Comparison of ENCODE assay signal across 22 mouse cellular contexts in genomic region chr4:95340926-95341325, GRCm38 (mm10).
"Had no signal": no experiment of that assay in that cellular context is flagged by ENCODE, and none has a peak within 500 bp of the region (broad histone marks: within the 10 kb centered on the region; RNA-seq: fewer than 3 reads in every experiment).

No protein-coding gene starts in this region.

- DNase-seq: kidney, adult 2 months; kidney, postnatal 25 days; left cerebral cortex, postnatal 4 days; liver, postnatal 0 days; lung, postnatal 14 days; lung, postnatal 4 days; midbrain, embryonic 14.5 days; right cerebral cortex, adult 18-20 months; right cerebral cortex, postnatal 14 days; right cerebral cortex, postnatal 4 days; thymus, adult 2 months; thymus, postnatal 25 days had no signal

- H3K9me3 ChIP-seq: limb, embryonic 15.5 days; lung, embryonic 15.5 days; neural tube, embryonic 15.5 days had no signal

- H3K4me2 ChIP-seq: limb, embryonic 12.5 days; limb, embryonic 15.5 days; liver, embryonic 11.5 days; lung, embryonic 15.5 days; midbrain, embryonic 11.5 days; neural tube, embryonic 12.5 days; neural tube, embryonic 15.5 days had no signal

- H3K9ac ChIP-seq: limb, embryonic 12.5 days; limb, embryonic 15.5 days; liver, embryonic 14.5 days; liver, postnatal 0 days; lung, embryonic 15.5 days; neural tube, embryonic 12.5 days; neural tube, embryonic 15.5 days had no signal

- H3K36me3 ChIP-seq: limb, embryonic 12.5 days; limb, embryonic 15.5 days; lung, embryonic 15.5 days; neural tube, embryonic 12.5 days; neural tube, embryonic 15.5 days had no signal

- H3K4me1 ChIP-seq: limb, embryonic 15.5 days; lung, embryonic 15.5 days; neural tube, embryonic 12.5 days; neural tube, embryonic 15.5 days had no signal

- H3K27ac ChIP-seq: limb, embryonic 12.5 days; limb, embryonic 15.5 days; liver, embryonic 14.5 days; lung, embryonic 15.5 days; neural tube, embryonic 12.5 days; neural tube, embryonic 15.5 days; stomach, postnatal 0 days had no signal

- ATAC-seq: intestine, postnatal 0 days; liver, postnatal 0 days had no signal

- H3K27me3 ChIP-seq: limb, embryonic 12.5 days; limb, embryonic 15.5 days; lung, embryonic 15.5 days; neural tube, embryonic 12.5 days; neural tube, embryonic 15.5 days had no signal

- H3K4me3 ChIP-seq: limb, embryonic 12.5 days; limb, embryonic 15.5 days; lung, embryonic 15.5 days; neural tube, embryonic 12.5 days; neural tube, embryonic 15.5 days had no signal
